Mouse (Mus musculus) gastrocnemius, postnatal 4 days (tissue): Measurements from ENCODE around the gene Kif2c. TPM values are rescaled to one million over a fixed set of nuclear protein-coding genes. Genes with fewer than 3 reads are reported as not detected.

ENCODE experiments used
- DNase-seq, 2 experiments: peaks; one replicate each; pipeline ENCODE4 v3.0.0; 2021 to 2022; ENCODE audit warnings: low spot score in 2 of 2, mixed read lengths in 2 of 2
- total RNA-seq, 2 experiments: library from RNA; stranded (reverse); gene quantifications; 2 replicates each; pipeline ENCODE4 v1.2.3; 2021

The Kif2c gene
- total RNA-seq, 2 experiments from 2014 or later = 9.6 to 10.9 TPM

- no peak for DNase-seq
Measured at GRCm38 (mm10) chr4:117139217-117139612, 43.2 kb downstream of the Kif2c start.

GRCm38 (mm10) chr4:117138295-117139216 lies 43.9 kb downstream of the Kif2c start:
- no peak for DNase-seq

GRCm38 (mm10) chr4:117136034-117136433 lies 46.4 kb downstream of the Kif2c start:
- DNase-seq = no peak

GRCm38 (mm10) chr4:117134601-117134995 lies 47.8 kb downstream of the Kif2c start:
- DNase-seq = no peak

- peak; percentile 88 to 93 for DNase-seq
Measured at GRCm38 (mm10) chr4:117133817-117134600, 48.4 kb downstream of the Kif2c start, which contains the start of gene Plk3. Gene Plk3 (minus strand): TSS chr4:117133963.

- no peak for DNase-seq
Measured at GRCm38 (mm10) chr4:117133366-117133796, 49.1 kb downstream of the Kif2c start.

- no peak for DNase-seq
Measured at GRCm38 (mm10) chr4:117132794-117133143, 49.7 kb downstream of the Kif2c start.

- no peak for DNase-seq
Measured at GRCm38 (mm10) chr4:117131890-117132793, 50.3 kb downstream of the Kif2c start.

GRCm38 (mm10) chr4:117131198-117131597 lies 51.2 kb downstream of the Kif2c start:
- DNase-seq = no peak

- no peak for DNase-seq
Measured at GRCm38 (mm10) chr4:117130790-117131189, 51.6 kb downstream of the Kif2c start.

- no peak for DNase-seq
Measured at GRCm38 (mm10) chr4:117127991-117128686, 54.3 kb downstream of the Kif2c start.

- DNase-seq = no peak
Measured at GRCm38 (mm10) chr4:117126675-117127290, 55.7 kb downstream of the Kif2c start, which contains the start of gene Tctex1d4. Gene Tctex1d4 (plus strand): TSS chr4:117126794.

- DNase-seq = peak; percentile 53 to 73
Measured at GRCm38 (mm10) chr4:117125910-117126674, 56.3 kb downstream of the Kif2c start.

- peak; percentile 83 to 89 for DNase-seq
Measured at GRCm38 (mm10) chr4:117125348-117125909, 57.0 kb downstream of the Kif2c start, which contains the start of gene Btbd19. Gene Btbd19 (minus strand): TSS chr4:117125725.

- DNase-seq = peak in 1 of 2 experiments; percentile 48
Measured at GRCm38 (mm10) chr4:117124518-117125347, 57.7 kb downstream of the Kif2c start.

- DNase-seq = no peak
Measured at GRCm38 (mm10) chr4:117124218-117124517, 58.3 kb downstream of the Kif2c start.

GRCm38 (mm10) chr4:117123546-117124217 lies 58.8 kb downstream of the Kif2c start:
- no peak for DNase-seq
